Mouse (Mus musculus) liver, embryonic 11.5 days (tissue): Measurements from ENCODE around the gene Gja5. TPM values are rescaled to one million over a fixed set of nuclear protein-coding genes. Genes with fewer than 3 reads are reported as not detected.
"Not testable (repeated sequence)": the region's sequence is repeated elsewhere in the genome, so short reads cannot be mapped to it uniquely, and the experiment has no call there.

Experiments used
- ATAC-seq: fragments of 200-750 bp; cut with Nextera tagmentation; replicated peaks from 2 replicates; pipeline ENCODE4 v1.8.0; 2017; ENCODE audit warnings: moderate number of reproducible peaks, mild to moderate bottlenecking, moderate TSS enrichment, moderate library complexity; ENCODE audit not compliant: low FRiP score
- DNase-seq: peaks from one replicate; pipeline ENCODE4 v3.0.0-alpha.2; 2017; ENCODE audit warnings: low spot score
- H3K27ac ChIP-seq: fragments of 300-500 bp; sonication (generic); 2 replicates; pipeline ENCODE4 v1.5.1; 2014; ENCODE audit warnings: mild to moderate bottlenecking, low read depth, low read length, control low read depth
- H3K27me3 ChIP-seq: fragments of 300-500 bp; sonication (generic); replicated peaks from 2 replicates; pipeline ENCODE4 v1.6.1; 2014; ENCODE audit warnings: low read length, mixed read lengths; ENCODE audit not compliant: control insufficient read depth, insufficient read depth
- H3K36me3 ChIP-seq: fragments of 300-500 bp; sonication (generic); 2 replicates; pipeline ENCODE4 v1.6.1; 2014; ENCODE audit warnings: mild to moderate bottlenecking, low read length, moderate library complexity, mixed read lengths; ENCODE audit not compliant: control insufficient read depth, insufficient read depth
- H3K4me1 ChIP-seq: fragments of 300-500 bp; sonication (generic); replicated peaks from 2 replicates; pipeline ENCODE4 v1.6.1; 2014; ENCODE audit warnings: low read length, mixed read lengths; ENCODE audit not compliant: control insufficient read depth, insufficient read depth
- H3K4me2 ChIP-seq: fragments of 300-500 bp; sonication (generic); 2 replicates; pipeline ENCODE4 v1.6.1; 2014; ENCODE audit warnings: mild to moderate bottlenecking, control low read depth, moderate library complexity
- H3K4me3 ChIP-seq: fragments of 300-500 bp; sonication (generic); 2 replicates; pipeline ENCODE4 v1.5.1; 2014; ENCODE audit warnings: low read depth, low read length, control low read depth
- H3K9ac ChIP-seq: fragments of 300-500 bp; sonication (generic); 2 replicates; pipeline ENCODE4 v1.6.1; 2014; ENCODE audit warnings: low read depth, low read length, control low read depth
- H3K9me3 ChIP-seq: fragments of 300-500 bp; sonication (generic); 2 replicates; pipeline ENCODE4 v1.6.1; 2016; ENCODE audit warnings: low read length, inconsistent platforms, mixed read lengths; ENCODE audit not compliant: control insufficient read depth
- WGBS: fragments of 180-500 bp; shearing (Covaris S2); extraction: QIAGEN DNeasy Blood & Tissue Kit; methylation state at CpG from one replicate; pipeline ENCODE4 v1.1.7; 2014; 5-methylcytosine and 5-hydroxymethylcytosine counted together
- polyA plus RNA-seq: library from polyadenylated mRNA; unstranded; fragments of >200 nt; fragmentation: Nextera tagmentation; extraction: Ambion mirVana; gene quantifications from 2 replicates; pipeline ENCODE4 v1.2.1, GENCODE M21; 2014

The Gja5 gene
- polyA plus RNA-seq, 1 experiment from 2014 or later: 1.8 TPM

DNA sequence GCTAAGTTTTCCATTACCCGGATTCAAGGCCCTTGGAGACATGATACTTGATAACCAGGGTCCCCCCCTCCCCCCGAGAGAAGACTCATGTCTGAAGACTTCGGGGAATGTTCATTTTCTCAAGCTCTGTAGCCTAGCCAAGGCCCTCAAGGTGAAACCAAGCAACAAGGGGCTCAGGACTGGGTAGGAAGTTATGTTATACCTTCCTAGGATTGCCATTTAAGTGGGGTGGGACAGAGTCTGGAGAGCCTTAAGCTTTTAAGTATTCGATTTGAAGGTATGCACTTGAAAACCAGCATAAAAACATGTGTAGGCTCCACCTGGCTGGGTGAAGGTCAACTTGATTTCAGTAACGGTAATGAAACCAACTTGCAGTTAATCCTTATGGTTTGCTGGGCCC is 154.2 kb downstream of the Gja5 start:
- no peak overlapping the region for H3K4me2 ChIP-seq
- H3K27me3 ChIP-seq: no peaks in the 10 kb centered on the region
- H3K9me3 ChIP-seq: no peaks in the 10 kb centered on the region
- H3K4me1 ChIP-seq: no peaks in the 10 kb centered on the region
- DNase-seq: no peak
- no peak overlapping the region for H3K9ac ChIP-seq
- H3K4me3 ChIP-seq: no peak overlapping the region
- H3K27ac ChIP-seq: no peak overlapping the region
- ATAC-seq: no peak
- no peaks in the 10 kb centered on the region for H3K36me3 ChIP-seq
- WGBS: 74% methylated on average over 5 of the region's 5 CpGs

DNA sequence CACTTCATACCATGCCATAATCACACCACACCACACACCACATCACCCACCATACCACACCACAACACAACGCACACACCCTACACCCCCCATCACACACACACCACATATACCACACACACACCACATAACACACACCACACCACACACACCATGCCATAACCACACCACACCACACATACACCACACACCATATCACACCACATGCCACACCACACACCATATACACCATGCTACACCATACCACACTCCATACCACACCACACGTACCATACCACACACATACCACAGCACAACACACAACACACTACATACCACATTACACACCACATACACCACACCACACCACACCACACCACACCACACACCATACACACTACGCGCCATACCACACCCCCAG is 155.6 kb downstream of the Gja5 start:
- WGBS: 89% methylated on average over 4 of the region's 4 CpGs

DNA sequence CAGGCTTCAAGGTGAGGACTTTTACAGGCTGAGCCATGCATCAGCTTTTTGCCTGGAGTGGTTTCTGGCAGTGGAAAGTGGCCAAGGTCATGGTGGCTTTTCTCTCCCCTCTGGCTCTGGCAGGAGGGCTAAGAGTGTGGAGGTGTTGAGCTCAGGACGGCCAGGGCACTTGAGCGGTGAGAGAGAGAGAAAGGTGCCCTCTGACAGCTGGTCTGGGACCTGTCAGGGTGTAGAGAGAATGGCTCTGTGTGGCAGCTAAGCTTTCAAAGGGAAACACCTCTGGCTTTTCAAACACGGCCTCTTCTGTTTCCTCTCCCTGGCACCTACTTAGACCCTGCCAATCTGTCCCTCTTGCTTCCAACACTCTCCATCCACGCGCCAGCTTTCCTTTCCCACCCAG is 158.3 kb downstream of the Gja5 start:
- Histone ChIP-seq H3K27me3 (no peaks in the 10 kb centered on the region), H3K36me3 (no peaks in the 10 kb centered on the region), H3K9me3 (no peaks in the 10 kb centered on the region), H3K4me1 (no peaks in the 10 kb centered on the region), H3K4me3 (no peak overlapping the region), H3K9ac (no peak overlapping the region), H3K27ac (no peak overlapping the region), H3K4me2 (no peak overlapping the region)
- DNase-seq: no peak
- 60% methylated on average over 5 of the region's 5 CpGs for WGBS
- ATAC-seq: no peak

More for the DNA sequence above, 155.6 kb downstream of the Gja5 start:
- Histone ChIP-seq H3K36me3 (no peaks in the 10 kb centered on the region), H3K9me3 (no peaks in the 10 kb centered on the region), H3K9ac (no peak overlapping the region), H3K4me2 (no peak overlapping the region), H3K4me1 (no peaks in the 10 kb centered on the region), H3K27ac (no peak overlapping the region), H3K4me3 (no peak overlapping the region), H3K27me3 (no peaks in the 10 kb centered on the region)
- DNase-seq (no peak), ATAC-seq (no peak)

DNA sequence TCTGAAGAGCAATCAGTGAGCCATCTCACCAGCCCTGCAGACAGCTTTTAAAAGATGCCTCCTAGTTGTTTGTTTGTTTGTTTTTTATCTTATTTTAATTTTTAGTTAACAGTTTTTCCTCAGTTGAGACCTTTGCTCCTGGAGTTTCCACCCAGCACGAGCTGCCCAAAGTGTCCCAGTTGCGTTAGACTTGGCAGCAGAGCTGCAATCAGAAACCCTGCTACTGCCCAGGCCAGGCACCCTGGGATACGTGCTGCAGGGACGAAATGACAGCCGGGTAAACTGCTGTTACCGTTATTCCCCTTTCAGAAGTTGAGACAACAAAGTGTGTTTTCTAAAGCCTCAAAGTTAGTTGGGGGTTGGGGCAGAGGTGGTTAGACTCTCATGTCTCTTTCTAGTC is 159.6 kb downstream of the Gja5 start:
- Histone ChIP-seq H3K4me3 (no peak overlapping the region), H3K36me3 (no peaks in the 10 kb centered on the region), H3K4me2 (no peak overlapping the region), H3K27me3 (no peaks in the 10 kb centered on the region), H3K9ac (no peak overlapping the region), H3K9me3 (no peaks in the 10 kb centered on the region), H3K27ac (no peak overlapping the region), H3K4me1 (no peaks in the 10 kb centered on the region)
- ATAC-seq: no peak
- DNase-seq: no peak
- WGBS: 63% methylated on average over 6 of the region's 6 CpGs

DNA sequence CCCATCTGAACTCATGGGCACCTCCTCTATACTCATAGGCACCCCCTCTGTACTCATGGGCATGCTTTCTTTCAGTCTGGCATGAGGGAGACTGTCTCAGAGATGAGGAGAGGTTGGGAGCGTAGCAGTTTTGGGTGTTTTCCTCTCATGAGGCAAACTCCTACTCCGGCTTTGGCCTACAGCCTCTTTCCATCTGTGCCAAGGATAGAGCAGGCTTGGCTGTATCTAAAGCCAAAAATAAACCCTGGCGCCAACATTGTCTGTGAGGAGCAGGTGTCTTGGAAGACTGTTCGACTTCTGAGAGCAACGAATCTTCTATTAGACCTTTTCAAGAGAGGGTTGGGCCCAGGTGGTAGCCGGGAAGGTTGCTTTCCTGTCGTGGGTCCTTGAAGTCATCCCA is 165.1 kb downstream of the Gja5 start:
- 78% methylated on average over 7 of the region's 7 CpGs for WGBS

DNA sequence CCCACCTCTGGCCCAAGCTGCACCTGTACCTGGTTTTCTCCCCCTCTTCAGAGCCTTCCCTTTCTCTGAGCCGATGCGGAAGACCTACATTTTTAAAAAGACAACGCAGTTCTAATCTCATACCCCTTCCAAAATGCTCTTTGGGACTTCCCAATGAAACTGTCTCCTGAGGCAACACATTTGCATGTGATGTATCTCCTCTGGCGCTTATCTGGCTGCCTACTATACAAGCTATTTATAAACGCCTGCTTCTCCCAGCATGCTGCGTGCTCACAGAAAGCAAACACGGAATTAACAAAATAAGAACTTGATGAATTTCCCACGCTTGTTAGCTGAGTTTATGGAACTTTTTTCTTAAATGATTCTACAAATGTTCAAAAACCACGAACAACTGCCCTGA is 167.4 kb downstream of the Gja5 start:
- not testable (repeated sequence) for H3K4me2 ChIP-seq, ATAC-seq, H3K27me3 ChIP-seq, H3K4me3 ChIP-seq, H3K36me3 ChIP-seq, DNase-seq, H3K27ac ChIP-seq, H3K4me1 ChIP-seq, H3K9ac ChIP-seq, H3K9me3 ChIP-seq
- WGBS: 71% methylated on average over 9 of the region's 9 CpGs

More for the DNA sequence above, 165.1 kb downstream of the Gja5 start:
- H3K27me3 ChIP-seq, H3K9me3 ChIP-seq, H3K36me3 ChIP-seq, H3K4me3 ChIP-seq, ATAC-seq, H3K4me2 ChIP-seq, H3K4me1 ChIP-seq, H3K9ac ChIP-seq, DNase-seq, H3K27ac ChIP-seq: not testable (repeated sequence)

DNA sequence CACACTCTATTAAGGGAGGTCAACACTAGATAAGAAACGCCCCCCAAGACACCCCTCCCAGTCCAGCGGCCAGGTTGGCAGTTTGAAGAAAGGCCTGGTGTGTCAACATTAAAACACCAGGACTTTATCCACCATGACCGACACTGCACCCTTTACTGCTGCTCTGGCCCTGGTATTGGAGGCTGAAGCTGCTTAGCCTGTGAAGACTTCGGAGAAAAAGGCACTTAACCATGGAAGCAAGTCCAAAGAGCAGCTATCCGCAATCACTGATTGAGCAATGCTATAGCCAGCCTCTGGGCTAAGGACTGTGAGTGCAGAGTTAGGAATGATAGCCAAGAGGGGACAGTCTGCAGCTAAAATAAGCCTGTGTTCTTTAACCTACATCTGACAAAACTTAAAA is 167.9 kb downstream of the Gja5 start:
- not testable (repeated sequence) for ATAC-seq, H3K4me3 ChIP-seq, H3K4me2 ChIP-seq, H3K9ac ChIP-seq, H3K9me3 ChIP-seq, H3K27me3 ChIP-seq, DNase-seq, H3K4me1 ChIP-seq, H3K36me3 ChIP-seq, H3K27ac ChIP-seq
- WGBS: 65% methylated on average over 5 of the region's 5 CpGs

DNA sequence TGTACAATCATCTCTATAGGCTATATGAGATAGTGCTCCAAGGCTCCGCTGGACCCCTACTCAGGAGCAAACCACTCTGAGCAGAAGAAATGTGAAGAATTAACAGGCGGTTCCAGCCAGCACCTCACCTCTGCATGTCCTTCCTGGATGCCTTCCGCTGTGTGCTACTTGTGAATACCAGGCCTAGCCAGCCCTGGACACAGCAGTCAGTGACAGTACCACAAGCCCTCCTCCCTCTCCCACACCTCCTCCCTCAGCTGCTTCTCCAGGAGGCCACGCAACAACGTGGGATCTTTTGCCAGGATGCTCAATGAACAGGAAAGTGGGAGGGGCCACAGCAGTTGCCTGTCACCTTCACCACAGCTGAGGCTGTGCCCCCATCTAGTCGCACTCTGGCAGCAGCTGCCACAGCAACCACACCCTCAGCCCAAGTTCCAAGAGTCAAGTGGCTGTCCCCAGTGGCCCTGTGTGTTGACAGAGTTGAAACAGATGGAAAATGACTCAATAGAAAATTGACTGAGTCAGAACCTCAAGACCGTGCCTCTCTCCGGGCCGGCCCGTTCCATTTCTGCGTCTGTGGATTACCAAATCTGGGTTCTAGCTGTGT is 171.4 kb downstream of the Gja5 start:
- H3K27me3 ChIP-seq, H3K36me3 ChIP-seq, ATAC-seq, H3K9ac ChIP-seq, H3K4me1 ChIP-seq, DNase-seq, H3K4me3 ChIP-seq, H3K27ac ChIP-seq, H3K9me3 ChIP-seq, H3K4me2 ChIP-seq: not testable (repeated sequence)
- 32% methylated on average over 2 of the region's 11 CpGs for WGBS

DNA sequence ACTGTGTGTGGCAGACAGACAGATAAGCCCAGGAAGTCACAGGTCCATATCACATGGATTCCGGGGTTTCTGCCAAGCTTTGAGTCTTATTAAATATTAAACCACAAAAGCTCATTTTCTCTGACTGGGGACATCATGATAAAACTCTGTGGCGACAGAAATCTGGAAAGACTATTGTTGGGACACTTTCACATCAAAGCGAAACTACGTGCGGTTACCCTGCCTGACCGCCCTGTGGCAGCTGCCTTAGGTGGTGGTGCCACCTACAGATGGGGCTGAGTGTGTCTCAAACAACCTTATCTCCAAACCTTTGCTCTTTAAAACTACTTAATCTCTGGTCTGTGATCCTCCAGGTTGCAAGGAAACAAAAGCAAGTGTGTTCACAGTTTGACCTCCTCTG is 171.9 kb downstream of the Gja5 start:
- Histone ChIP-seq H3K9ac (no peak overlapping the region), H3K4me3 (no peak overlapping the region), H3K9me3 (no peaks in the 10 kb centered on the region), H3K4me1 (no peaks in the 10 kb centered on the region), H3K27me3 (no peaks in the 10 kb centered on the region), H3K4me2 (no peak overlapping the region), H3K36me3 (no peaks in the 10 kb centered on the region), H3K27ac (no peak overlapping the region)
- ATAC-seq: no peak
- 45% methylated on average over 6 of the region's 6 CpGs for WGBS
- no peak for DNase-seq
